Mouse (Mus musculus) liver, embryonic 16.5 days (tissue): ENCODE measurements around the gene Pgbd5. TPM values are rescaled to one million over a fixed set of nuclear protein-coding genes. Genes with fewer than 3 reads are reported as not detected.

Experiments used
- ATAC-seq: fragments of 200-750 bp; cut with Nextera tagmentation; 2 replicates; pipeline ENCODE4 v1.8.0; 2017; ENCODE audit warnings: low read depth, mild to moderate bottlenecking, moderate number of reproducible peaks, moderate library complexity
- H3K27ac ChIP-seq: fragments of 300-500 bp; sonication (generic); 2 replicates; pipeline ENCODE4 v1.5.1; 2014; ENCODE audit warnings: mild to moderate bottlenecking, low read length
- H3K27me3 ChIP-seq: fragments of 300-500 bp; sonication (generic); 2 replicates; pipeline ENCODE4 v1.6.1; 2014; ENCODE audit warnings: low read depth, low read length, mixed read lengths; ENCODE audit not compliant: control insufficient read depth, insufficient read depth
- H3K36me3 ChIP-seq: fragments of 300-500 bp; sonication (generic); 2 replicates; pipeline ENCODE4 v1.6.1; 2014; ENCODE audit warnings: mild to moderate bottlenecking; ENCODE audit not compliant: control insufficient read depth, insufficient read depth
- H3K4me1 ChIP-seq: fragments of 300-500 bp; sonication (generic); 2 replicates; pipeline ENCODE4 v1.6.1; 2014; ENCODE audit warnings: low read depth, low read length, mixed read lengths; ENCODE audit not compliant: control insufficient read depth
- H3K4me2 ChIP-seq: fragments of 300-500 bp; sonication (generic); 2 replicates; pipeline ENCODE4 v1.6.1; 2014; ENCODE audit warnings: low read depth, low read length, mixed read lengths
- H3K4me3 ChIP-seq: fragments of 300-500 bp; sonication (generic); 2 replicates; pipeline ENCODE4 v1.5.1; 2014; ENCODE audit warnings: low read depth, mild to moderate bottlenecking, low read length
- H3K9ac ChIP-seq: fragments of 300-500 bp; sonication (generic); 2 replicates; pipeline ENCODE4 v1.6.1; 2014; ENCODE audit warnings: low read depth, low read length
- H3K9me3 ChIP-seq: fragments of 300-500 bp; sonication (generic); replicated peaks from 2 replicates; pipeline ENCODE4 v1.6.1; 2016; ENCODE audit warnings: low read length; ENCODE audit not compliant: control insufficient read depth
- WGBS: fragments of 180-500 bp; shearing (Covaris S2); extraction: QIAGEN DNeasy Blood & Tissue Kit; methylation state at CpG from one replicate; pipeline ENCODE4 v1.1.7; 2014; ENCODE audit not compliant: insufficient replicate concordance; 5-methylcytosine and 5-hydroxymethylcytosine counted together
- polyA plus RNA-seq: library from polyadenylated mRNA; unstranded; fragments of >200 nt; fragmentation: Nextera tagmentation; extraction: Ambion mirVana; gene quantifications from 2 replicates; pipeline ENCODE4 v1.2.1, GENCODE M21; 2015

Pgbd5 gene
- polyA plus RNA-seq = 0.09 and 0.11 TPM in 2 replicates

DNA sequence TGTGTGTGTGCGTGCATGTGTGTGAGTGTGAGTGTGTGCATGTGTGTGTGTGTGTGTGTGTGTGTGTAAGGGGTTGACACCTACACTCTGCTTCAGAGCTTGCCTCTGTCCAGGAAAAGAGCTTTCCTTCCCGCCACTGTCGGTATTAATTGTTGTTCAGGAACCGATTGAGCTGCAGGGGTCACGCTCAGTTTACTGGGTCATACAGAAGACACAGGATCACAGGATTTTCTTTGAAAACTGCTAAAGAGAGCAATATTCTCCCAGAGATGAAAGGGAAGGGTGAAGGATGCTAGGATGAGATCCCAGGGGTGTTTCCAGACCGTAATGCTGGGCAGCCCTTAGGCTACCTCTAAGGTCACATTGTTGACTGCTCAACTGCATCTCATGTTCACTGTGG, at the start of gene Pgbd5:
Gene Pgbd5 (minus strand): TSS at position 101 of the 400 bp plus-strand sequence.
- Histone ChIP-seq H3K9me3 (no peaks in the 10 kb centered on the region), H3K4me2 (no peak within 1 kb of the TSS), H3K27me3 (no peaks in the 10 kb centered on the region), H3K4me3 (no peak within 1 kb of the TSS), H3K9ac (no peak within 1 kb of the TSS), H3K36me3 (no peaks in the 10 kb centered on the region), H3K27ac (no peak within 1 kb of the TSS), H3K4me1 (no peaks in the 10 kb centered on the region)
- no peak for ATAC-seq
- 58% methylated on average over 6 of the region's 6 CpGs for WGBS

GRCm38 (mm10) chr8:124483356-124484115, 44.1 kb upstream of the Pgbd5 start:
- WGBS = 51% methylated on average over 7 of the region's 7 CpGs
- ATAC-seq = no peak
- H3K9ac ChIP-seq = no peak overlapping the region

DNA sequence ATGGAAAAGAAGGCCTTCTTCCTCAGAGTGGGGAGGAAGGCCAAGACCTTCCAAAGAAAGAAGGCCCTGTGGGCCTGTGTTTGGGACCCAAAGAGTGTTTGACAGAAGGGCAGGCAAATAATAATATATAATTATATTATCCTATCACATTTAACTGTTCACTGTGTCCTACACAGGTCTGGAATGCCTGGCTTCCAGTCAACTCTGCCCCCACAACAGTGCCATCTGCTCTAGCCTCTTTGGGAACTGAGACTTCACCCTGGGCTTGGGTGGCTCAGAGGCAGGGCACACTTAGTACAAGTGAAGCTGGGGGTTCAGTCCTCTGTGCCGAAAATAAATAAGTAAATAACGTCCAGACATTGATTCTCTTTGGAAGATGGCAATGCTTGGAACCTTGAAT, 43.3 kb upstream of the Pgbd5 start:
- Histone ChIP-seq H3K4me3 (no peak overlapping the region), H3K9ac (no peak overlapping the region), H3K36me3 (no peaks in the 10 kb centered on the region), H3K9me3 (no peaks in the 10 kb centered on the region), H3K27me3 (no peaks in the 10 kb centered on the region), H3K27ac (no peak overlapping the region), H3K4me2 (no peak overlapping the region), H3K4me1 (no peaks in the 10 kb centered on the region)
- 75% methylated on average over 2 of the region's 2 CpGs for WGBS
- ATAC-seq = no peak

More at GRCm38 (mm10) chr8:124483356-124484115, 44.1 kb upstream of the Pgbd5 start:
- Histone ChIP-seq H3K4me2 (no peak overlapping the region), H3K36me3 (no peaks in the 10 kb centered on the region), H3K4me1 (no peaks in the 10 kb centered on the region), H3K27ac (no peak overlapping the region), H3K27me3 (no peaks in the 10 kb centered on the region), H3K4me3 (no peak overlapping the region), H3K9me3 (no peaks in the 10 kb centered on the region)

DNA sequence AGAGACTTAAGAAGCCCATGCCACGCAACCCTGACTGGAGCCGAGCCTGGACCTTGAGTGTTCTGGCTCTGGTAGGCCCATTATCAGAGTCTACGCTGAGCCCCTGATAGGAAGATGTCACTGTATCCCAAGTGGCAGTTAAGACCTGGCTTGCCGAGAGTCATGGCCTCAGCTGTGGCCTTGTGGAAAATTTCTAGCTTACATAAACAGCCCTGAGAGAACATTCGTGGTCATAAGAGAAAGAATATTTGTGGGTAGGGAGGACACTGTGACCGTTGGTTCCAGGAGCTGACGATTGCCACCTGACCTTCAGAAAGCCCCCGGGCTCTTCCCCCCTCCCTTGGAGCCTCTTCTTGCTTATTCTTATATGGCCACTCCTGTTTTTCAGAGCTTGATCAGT, 40.9 kb upstream of the Pgbd5 start:
- 60% methylated on average over 8 of the region's 8 CpGs for WGBS
- H3K27me3 ChIP-seq = no peaks in the 10 kb centered on the region
- H3K27ac ChIP-seq = no peak overlapping the region
- H3K4me2 ChIP-seq = no peak overlapping the region
- no peak for ATAC-seq
- H3K4me3 ChIP-seq = no peak overlapping the region
- no peaks in the 10 kb centered on the region for H3K36me3 ChIP-seq
- H3K9me3 ChIP-seq = no peaks in the 10 kb centered on the region
- no peaks in the 10 kb centered on the region for H3K4me1 ChIP-seq
- no peak overlapping the region for H3K9ac ChIP-seq

- no peak overlapping the region for H3K9ac ChIP-seq
- H3K9me3 ChIP-seq = no peaks in the 10 kb centered on the region
- no peak overlapping the region for H3K4me3 ChIP-seq
- ATAC-seq = no peak
- H3K27me3 ChIP-seq = no peaks in the 10 kb centered on the region
- no peak overlapping the region for H3K27ac ChIP-seq
- no peaks in the 10 kb centered on the region for H3K4me1 ChIP-seq
- H3K36me3 ChIP-seq = no peaks in the 10 kb centered on the region
- WGBS = 52% methylated on average over 3 of the region's 3 CpGs
- H3K4me2 ChIP-seq = no peak overlapping the region
Observed at GRCm38 (mm10) chr8:124479251-124479650, 39.8 kb upstream of the Pgbd5 start.

GRCm38 (mm10) chr8:124476701-124477100, 37.2 kb upstream of the Pgbd5 start:
- WGBS = 68% methylated on average over 9 of the region's 9 CpGs

GRCm38 (mm10) chr8:124475690-124476089, 36.2 kb upstream of the Pgbd5 start:
- H3K4me3 ChIP-seq = no peak overlapping the region
- H3K36me3 ChIP-seq = no peaks in the 10 kb centered on the region
- 65% methylated on average over 5 of the region's 5 CpGs for WGBS
- H3K4me2 ChIP-seq = no peak overlapping the region
- H3K4me1 ChIP-seq = no peaks in the 10 kb centered on the region
- H3K27me3 ChIP-seq = no peaks in the 10 kb centered on the region
- no peak overlapping the region for H3K9ac ChIP-seq
- H3K27ac ChIP-seq = no peak overlapping the region
- H3K9me3 ChIP-seq = no peaks in the 10 kb centered on the region
- ATAC-seq = no peak

More at GRCm38 (mm10) chr8:124476701-124477100, 37.2 kb upstream of the Pgbd5 start:
- H3K4me3 ChIP-seq = no peak overlapping the region
- H3K9me3 ChIP-seq = no peaks in the 10 kb centered on the region
- H3K9ac ChIP-seq = no peak overlapping the region
- H3K4me1 ChIP-seq = no peaks in the 10 kb centered on the region
- ATAC-seq = no peak
- no peaks in the 10 kb centered on the region for H3K36me3 ChIP-seq
- no peaks in the 10 kb centered on the region for H3K27me3 ChIP-seq
- H3K4me2 ChIP-seq = no peak overlapping the region
- no peak overlapping the region for H3K27ac ChIP-seq

GRCm38 (mm10) chr8:124464641-124465040, 25.2 kb upstream of the Pgbd5 start:
- Histone ChIP-seq H3K4me3 (no peak overlapping the region), H3K27ac (no peak overlapping the region), H3K36me3 (no peaks in the 10 kb centered on the region), H3K4me1 (no peaks in the 10 kb centered on the region), H3K4me2 (no peak overlapping the region), H3K9me3 (no peaks in the 10 kb centered on the region), H3K27me3 (no peaks in the 10 kb centered on the region), H3K9ac (no peak overlapping the region)
- ATAC-seq = no peak
- WGBS = 59% methylated on average over 2 of the region's 2 CpGs

DNA sequence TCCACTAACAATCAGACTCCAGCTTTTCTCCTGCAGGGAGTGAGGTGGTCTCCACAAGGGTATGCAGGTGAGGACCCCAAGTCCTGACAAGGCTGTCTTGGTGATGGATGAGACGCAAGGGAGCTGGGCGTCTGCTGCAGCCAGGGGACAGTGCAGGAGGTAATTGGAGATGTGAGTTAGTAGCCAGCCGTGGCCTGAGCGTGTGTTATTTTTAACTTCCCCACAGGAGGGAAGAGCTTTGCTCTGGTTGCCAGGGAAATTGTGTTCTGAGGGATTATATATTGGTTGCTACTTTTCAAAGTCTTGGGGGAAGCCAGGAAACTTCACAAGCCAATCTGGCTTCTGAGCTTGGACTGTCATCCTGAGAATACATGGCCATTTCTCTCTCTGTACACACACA, 23.7 kb upstream of the Pgbd5 start:
- Histone ChIP-seq H3K4me3 (no peak overlapping the region), H3K27ac (no peak overlapping the region), H3K9ac (no peak overlapping the region), H3K4me2 (no peak overlapping the region), H3K4me1 (no peaks in the 10 kb centered on the region), H3K36me3 (no peaks in the 10 kb centered on the region), H3K9me3 (no peaks in the 10 kb centered on the region), H3K27me3 (no peaks in the 10 kb centered on the region)
- ATAC-seq = no peak
- 29% methylated on average over 4 of the region's 4 CpGs for WGBS
